Mouse (Mus musculus) lung, postnatal 0 days (tissue): Measurements from ENCODE around the gene Fam172a. TPM values are rescaled to one million over a fixed set of nuclear protein-coding genes. Genes with fewer than 3 reads are reported as not detected.

Source experiments
- ATAC-seq: fragments of 200-750 bp; cut with Nextera tagmentation; 2 replicates; pipeline ENCODE4 v1.8.0; 2017; ENCODE audit warnings: moderate library complexity
- DNase-seq: peaks from one replicate; pipeline ENCODE4 v3.0.0-alpha.2; 2016; ENCODE audit warnings: low spot score
- H3K27ac ChIP-seq: fragments of 300-500 bp; sonication (generic); 2 replicates; pipeline ENCODE4 v1.5.1; 2014; ENCODE audit warnings: antibody characterized with exemption, mild to moderate bottlenecking, low read length, mixed read lengths
- H3K27me3 ChIP-seq: fragments of 300-500 bp; sonication (generic); replicated peaks from 2 replicates; pipeline ENCODE4 v1.6.1; 2014; ENCODE audit warnings: low read length, mixed read lengths; ENCODE audit not compliant: insufficient read depth
- H3K36me3 ChIP-seq: fragments of 300-500 bp; sonication (generic); 2 replicates; pipeline ENCODE4 v1.6.1; 2014; ENCODE audit warnings: low read length, mixed read lengths; ENCODE audit not compliant: insufficient read depth
- H3K4me1 ChIP-seq: fragments of 300-500 bp; sonication (generic); 2 replicates; pipeline ENCODE4 v1.6.1; 2014; ENCODE audit warnings: antibody characterized with exemption, low read depth, low read length, mixed read lengths; ENCODE audit not compliant: insufficient read depth
- H3K4me2 ChIP-seq: fragments of 300-500 bp; sonication (generic); replicated peaks from 2 replicates; pipeline ENCODE4 v1.6.1; 2014; ENCODE audit warnings: low read depth, mild to moderate bottlenecking, low read length, moderate library complexity, mixed read lengths
- H3K4me3 ChIP-seq: fragments of 300-500 bp; sonication (generic); 2 replicates; pipeline ENCODE4 v1.5.1; 2014; ENCODE audit warnings: low read depth, low read length
- H3K9ac ChIP-seq: fragments of 300-500 bp; sonication (generic); replicated peaks from 2 replicates; pipeline ENCODE4 v1.6.1; 2014; ENCODE audit warnings: low read depth, mild to moderate bottlenecking
- H3K9me3 ChIP-seq: fragments of 300-500 bp; sonication (generic); 2 replicates; pipeline ENCODE4 v1.6.1; 2016; ENCODE audit warnings: low read length, mixed read lengths
- CTCF ChIP-seq: IDR thresholded peaks from 2 replicates; pipeline ENCODE4 v1.5.1; 2016; ENCODE audit warnings: antibody characterized with exemption, mild to moderate bottlenecking
- EP300 ChIP-seq: IDR thresholded peaks from 2 replicates; pipeline ENCODE4 v1.6.1; 2016; ENCODE audit warnings: antibody characterized with exemption, mild to moderate bottlenecking, control low read depth
- WGBS: fragments of 180-500 bp; shearing (Covaris S2); extraction: QIAGEN DNeasy Blood & Tissue Kit; methylation state at CpG from one replicate; pipeline ENCODE4 v1.1.7; 2014; 5-methylcytosine and 5-hydroxymethylcytosine counted together
- polyA plus RNA-seq: library from polyadenylated mRNA; unstranded; fragments of >200 nt; fragmentation: Nextera tagmentation; extraction: Ambion mirVana; gene quantifications from 2 replicates; pipeline ENCODE4 v1.2.1, GENCODE M21; 2015

The Fam172a gene
- polyA plus RNA-seq, 1 experiment from 2014 or later = 21.8 TPM

- Histone ChIP-seq H3K4me2 (no peak overlapping the region), H3K4me3 (no peak overlapping the region), H3K9me3 (no peaks in the 10 kb centered on the region), H3K9ac (no peak overlapping the region), H3K36me3 (no peaks in the 10 kb centered on the region), H3K27me3 (0 out of 2 replicates have a peak, but pooled peaks cover 11% of the 10 kb centered on the region), H3K27ac (no peak overlapping the region), H3K4me1 (0 out of 2 replicates have a peak, but pooled peaks cover 5% of the 10 kb centered on the region)
- 38% methylated on average over 15 of the region's 15 CpGs for WGBS
- TF ChIP-seq EP300 (no peak), CTCF (no peak)
- DNase-seq (no peak), ATAC-seq (no peak)
Measured at GRCm38 (mm10) chr13:78212111-78212510, 510.3 kb downstream of the Fam172a start.

- TF ChIP-seq CTCF = no peak
- no peak for TF ChIP-seq EP300
Measured at GRCm38 (mm10) chr13:78213155-78213554, 511.3 kb downstream of the Fam172a start.

GRCm38 (mm10) chr13:78215223-78215622, 513.4 kb downstream of the Fam172a start:
- no peak overlapping the region for H3K4me2 ChIP-seq
- H3K4me3 ChIP-seq = no peak overlapping the region
- H3K27ac ChIP-seq = no peak overlapping the region
- 30% methylated on average over 2 of the region's 2 CpGs for WGBS
- H3K9ac ChIP-seq = no peak overlapping the region
- 0 out of 2 replicates have a peak, but pooled peaks cover 7% of the 10 kb centered on the region for H3K27me3 ChIP-seq
- TF ChIP-seq CTCF (no peak), EP300 (no peak)
- DNase-seq (no peak), ATAC-seq (no peak)
- H3K36me3 ChIP-seq = no peaks in the 10 kb centered on the region
- no peaks in the 10 kb centered on the region for H3K9me3 ChIP-seq
- 0 out of 2 replicates have a peak, but pooled peaks cover 5% of the 10 kb centered on the region for H3K4me1 ChIP-seq

More at GRCm38 (mm10) chr13:78213155-78213554, 511.3 kb downstream of the Fam172a start:
- WGBS = 58% methylated on average over 2 of the region's 2 CpGs
- ATAC-seq = no peak
- Histone ChIP-seq H3K4me1 (0 out of 2 replicates have a peak, but pooled peaks cover 5% of the 10 kb centered on the region), H3K4me2 (no peak overlapping the region), H3K27me3 (0 out of 2 replicates have a peak, but pooled peaks cover 8% of the 10 kb centered on the region), H3K27ac (no peak overlapping the region), H3K9me3 (no peaks in the 10 kb centered on the region), H3K4me3 (no peak overlapping the region), H3K36me3 (no peaks in the 10 kb centered on the region), H3K9ac (no peak overlapping the region)
- DNase-seq = no peak
